Mouse (Mus musculus) spleen, adult 2 months (tissue): ENCODE measurements at regions not wholly inside any gene's neighbourhood (a gene's known extent, or its start where the extent isn't known, plus 50 kb on each side); places are given as distances from the start of the nearest gene placed in this dataset.

ENCODE experiments used
- DNase-seq, 2 experiments: peaks; one replicate each; pipeline versions ENCODE4 v3.0.0 to v3.0.0-alpha.2; 2012 to 2021; ENCODE audit warnings: low spot score in 2 of 2, low read depth in 1 of 2
- H3K27ac ChIP-seq: fragments of 200-500 bp; 2 replicates; pipeline ENCODE4 v1.5.1; 2012; ENCODE audit warnings: low read length, inconsistent platforms; ENCODE audit not compliant: insufficient read depth
- H3K27me3 ChIP-seq: fragments of 200-500 bp; 2 replicates; pipeline ENCODE4 v1.6.1; 2012; ENCODE audit warnings: mild to moderate bottlenecking, moderate library complexity, low read length, inconsistent platforms; ENCODE audit not compliant: control insufficient read depth, insufficient read depth
- H3K36me3 ChIP-seq: fragments of 200-500 bp; 2 replicates; pipeline ENCODE4 v1.6.1; 2012; ENCODE audit warnings: mild to moderate bottlenecking, low read length, inconsistent platforms; ENCODE audit not compliant: control insufficient read depth, insufficient read depth
- H3K4me1 ChIP-seq: fragments of 200-500 bp; 2 replicates; pipeline ENCODE4 v1.6.1; 2011; ENCODE audit warnings: inconsistent platforms; ENCODE audit not compliant: control insufficient read depth, insufficient read depth, insufficient read length
- H3K4me3 ChIP-seq: fragments of 200-500 bp; 2 replicates; pipeline ENCODE4 v1.5.1; 2011; ENCODE audit warnings: mild to moderate bottlenecking, inconsistent platforms; ENCODE audit not compliant: insufficient read depth, insufficient read length; ENCODE audit errors: extremely low read depth
- CTCF ChIP-seq: fragments of 200-500 bp; IDR thresholded peaks from 2 replicates; pipeline ENCODE4 v1.5.1; 2011; ENCODE audit warnings: mild to moderate bottlenecking, inconsistent platforms; ENCODE audit not compliant: insufficient read depth, insufficient read length, insufficient replicate concordance; ENCODE audit errors: extremely low read depth
- POLR2A ChIP-seq: fragments of 200-500 bp; IDR thresholded peaks from 2 replicates; pipeline ENCODE4 v1.6.1; 2011; ENCODE audit warnings: low read depth, low read length, inconsistent platforms
- WGBS: fragments of 180-500 bp; shearing (Covaris S2); methylation state at CpG from one replicate; pipeline ENCODE4 v1.1.7; 2018; 5-methylcytosine and 5-hydroxymethylcytosine counted together

- TF ChIP-seq CTCF = no peak
- no peak for TF ChIP-seq POLR2A
- Histone ChIP-seq H3K36me3 (no peaks in the 10 kb centered on the region), H3K4me1 (no peaks in the 10 kb centered on the region), H3K4me3 (no peak overlapping the region), H3K27me3 (no peaks in the 10 kb centered on the region), H3K27ac (no peak overlapping the region)
- 89% methylated on average over 5 of the region's 5 CpGs for WGBS
- DNase-seq = no peak
These were observed 313.6 kb upstream of the Adgrl4 start for GRCm38 (mm10) chr3:151124131-151124530.

- H3K27me3 ChIP-seq = no peaks in the 10 kb centered on the region
- 83% methylated on average over 2 of the region's 2 CpGs for WGBS
- no peak overlapping the region for H3K27ac ChIP-seq
- H3K4me3 ChIP-seq = no peak overlapping the region
- TF ChIP-seq CTCF (no peak), POLR2A (no peak)
- H3K4me1 ChIP-seq = no peaks in the 10 kb centered on the region
- DNase-seq = no peak
- H3K36me3 ChIP-seq = no peaks in the 10 kb centered on the region
These were observed 290.8 kb upstream of the Adgrl4 start for GRCm38 (mm10) chr3:151146889-151147288.

- Histone ChIP-seq H3K36me3 (no peaks in the 10 kb centered on the region), H3K27ac (no peak overlapping the region), H3K4me1 (no peaks in the 10 kb centered on the region), H3K27me3 (no peaks in the 10 kb centered on the region), H3K4me3 (no peak overlapping the region)
- 55% methylated on average over 4 of the region's 4 CpGs for WGBS
- TF ChIP-seq CTCF = no peak
- no peak for DNase-seq
These were observed 284.3 kb upstream of the Adgrl4 start for GRCm38 (mm10) chr3:151153340-151153739.

- TF ChIP-seq CTCF (no peak), POLR2A (no peak)
These were observed 277.2 kb upstream of the Adgrl4 start for GRCm38 (mm10) chr3:151160516-151160915.

GRCm38 (mm10) chr3:151182132-151182531 is 255.6 kb upstream of the Adgrl4 start:
- no peak for DNase-seq
- Histone ChIP-seq H3K27me3 (no peaks in the 10 kb centered on the region), H3K4me1 (no peaks in the 10 kb centered on the region), H3K4me3 (no peak overlapping the region), H3K36me3 (no peaks in the 10 kb centered on the region), H3K27ac (no peak overlapping the region)
- TF ChIP-seq CTCF (no peak), POLR2A (no peak)
- WGBS = 58% methylated on average over 2 of the region's 2 CpGs

More at GRCm38 (mm10) chr3:151160516-151160915, 277.2 kb upstream of the Adgrl4 start:
- Histone ChIP-seq H3K27me3 (no peaks in the 10 kb centered on the region), H3K36me3 (no peaks in the 10 kb centered on the region), H3K4me3 (no peak overlapping the region), H3K27ac (no peak overlapping the region), H3K4me1 (no peaks in the 10 kb centered on the region)
- no peak for DNase-seq
- WGBS = 65% methylated on average over 1 of the region's 1 CpGs

GRCm38 (mm10) chr3:151192092-151192491 is 245.6 kb upstream of the Adgrl4 start:
- Histone ChIP-seq H3K27me3 (no peaks in the 10 kb centered on the region), H3K27ac (no peak overlapping the region), H3K4me1 (no peaks in the 10 kb centered on the region), H3K4me3 (no peak overlapping the region), H3K36me3 (no peaks in the 10 kb centered on the region)
- no peak for DNase-seq
- 16% methylated on average over 2 of the region's 2 CpGs for WGBS
- TF ChIP-seq POLR2A = no peak
- TF ChIP-seq CTCF = no peak

GRCm38 (mm10) chr3:151210978-151211377 is 226.7 kb upstream of the Adgrl4 start:
- Histone ChIP-seq H3K27me3 (no peaks in the 10 kb centered on the region), H3K36me3 (no peaks in the 10 kb centered on the region), H3K4me1 (no peaks in the 10 kb centered on the region), H3K27ac (no peak overlapping the region), H3K4me3 (no peak overlapping the region)
- TF ChIP-seq CTCF = no peak
- TF ChIP-seq POLR2A = no peak
- DNase-seq = no peak
- 82% methylated on average over 4 of the region's 4 CpGs for WGBS
